Mouse (Mus musculus): ENCODE data around the gene Pcyox1. TPM values are rescaled to one million over a fixed set of nuclear protein-coding genes. Genes with fewer than 3 reads are reported as not detected.

Gene Pcyox1
- polyA plus RNA-seq, 1 experiment from 2014 or later, result 80.4 TPM

DNA sequence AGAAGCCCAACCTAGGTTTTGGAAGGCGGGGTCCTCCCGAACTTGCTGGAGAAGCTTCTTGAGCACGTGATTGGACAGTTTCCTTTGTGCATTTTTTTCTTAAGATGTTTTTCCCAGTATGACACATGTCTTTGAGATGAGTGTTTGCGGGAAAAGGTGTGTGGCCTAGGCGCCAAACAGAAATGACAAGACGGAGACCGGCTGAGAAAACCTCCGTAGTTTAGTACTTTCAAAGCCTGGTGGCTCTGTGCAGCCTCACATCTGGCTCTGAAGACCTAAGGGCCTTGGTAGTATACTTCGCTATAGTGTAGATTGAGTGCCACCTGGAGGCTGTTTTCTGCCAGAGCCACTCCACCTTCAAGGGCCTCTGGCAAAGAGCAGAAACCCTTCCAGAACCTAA, 4.0 kb upstream of the Pcyox1 start:
- TF ChIP-seq CTCF (IDR thresholded peaks at IDR 0.05; ENCODE audit: low read depth) (peak; percentile 85), EP300 (IDR thresholded peaks at IDR 0.05; ENCODE audit: low read depth) (no peak)
- H3K4me3 ChIP-seq (ENCODE audit: low read depth, low read length), result peak overlapping the region; percentile 17; the same call in 1 of the 2 replicates
- no peaks in the 10 kb centered on the region for H3K9me3 ChIP-seq (ENCODE audit: low read length)
- H3K27ac ChIP-seq (ENCODE audit: low read depth), result no peak overlapping the region
- peak overlapping the region; percentile 56 for H3K4me2 ChIP-seq (ENCODE audit: low read depth, low read length)
- WGBS (ENCODE audit: insufficient replicate concordance), result 4% methylated on average over 9 of the region's 9 CpGs
- H3K27me3 ChIP-seq (ENCODE audit: insufficient read depth, low read length), result no peaks in the 10 kb centered on the region
- DNase-seq (peak; percentile 76), ATAC-seq (0 out of 2 replicates have a peak, but pooled peaks have one; percentile 12)
- H3K9ac ChIP-seq (replicated peaks), result peak overlapping the region; percentile 18; the same call in 1 of the 2 replicates
- H3K4me1 ChIP-seq (ENCODE audit: insufficient read depth), result peaks cover 29% of the 10 kb centered on the region
- no peaks in the 10 kb centered on the region for H3K36me3 ChIP-seq (replicated peaks; ENCODE audit: insufficient read depth, low read length)

DNA sequence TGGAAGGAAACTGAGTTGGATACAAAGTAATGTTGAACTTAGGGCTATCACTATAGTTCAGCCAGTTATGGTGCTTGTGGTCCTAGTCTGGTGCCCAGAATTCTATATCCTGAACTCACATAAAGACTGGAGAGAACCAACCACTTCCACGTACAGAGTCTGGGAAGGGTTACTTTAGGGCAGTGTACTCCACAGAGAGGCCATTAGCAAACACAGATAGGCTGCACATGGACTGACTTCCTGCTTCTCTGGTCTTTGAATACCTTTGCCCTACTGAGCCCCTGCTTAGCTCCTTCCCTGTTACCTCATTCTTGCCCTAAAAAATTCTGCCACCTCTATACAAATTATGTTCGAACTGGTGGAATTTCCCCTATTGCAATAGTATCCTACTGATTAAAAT, 3.0 kb upstream of the Pcyox1 start:
- DNase-seq (no peak), ATAC-seq (no peak)
- Histone ChIP-seq H3K27me3 (ENCODE audit: insufficient read depth, low read length) (no peaks in the 10 kb centered on the region), H3K4me3 (ENCODE audit: low read depth, low read length) (no peak overlapping the region), H3K4me1 (ENCODE audit: insufficient read depth) (peaks cover 28% of the 10 kb centered on the region), H3K9ac (replicated peaks) (no peak overlapping the region), H3K27ac (ENCODE audit: low read depth) (peak overlapping the region; percentile 44), H3K36me3 (replicated peaks; ENCODE audit: insufficient read depth, low read length) (no peaks in the 10 kb centered on the region), H3K4me2 (ENCODE audit: low read depth, low read length) (no peak overlapping the region), H3K9me3 (ENCODE audit: low read length) (no peaks in the 10 kb centered on the region)
- TF ChIP-seq EP300 (IDR thresholded peaks at IDR 0.05; ENCODE audit: low read depth) (no peak), CTCF (IDR thresholded peaks at IDR 0.05; ENCODE audit: low read depth) (no peak)
- 52% methylated on average over 2 of the region's 2 CpGs for WGBS (ENCODE audit: insufficient replicate concordance)

DNA sequence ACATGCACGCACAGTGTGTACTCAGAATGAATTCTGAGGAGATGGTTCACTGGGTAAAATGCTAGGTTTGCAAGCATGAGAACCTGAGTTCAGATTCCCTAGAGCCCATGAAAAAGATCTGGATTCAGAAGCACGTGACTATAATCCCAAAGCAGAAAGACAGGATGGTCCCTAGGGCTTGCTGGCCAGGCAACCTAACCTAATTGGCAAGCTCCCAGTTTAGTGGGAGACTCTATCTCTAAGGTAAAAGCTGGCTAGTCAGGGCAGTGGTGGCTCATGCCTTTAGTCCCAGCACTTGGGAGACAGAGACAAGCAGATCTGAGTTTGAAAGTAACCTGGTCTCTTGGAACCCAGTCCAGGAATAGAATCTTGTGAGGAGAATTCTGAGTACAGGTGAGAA, 2.0 kb upstream of the Pcyox1 start:
- Histone ChIP-seq H3K27ac (ENCODE audit: low read depth) (no peak overlapping the region), H3K9me3 (ENCODE audit: low read length) (no peaks in the 10 kb centered on the region), H3K4me3 (ENCODE audit: low read depth, low read length) (no peak overlapping the region), H3K9ac (replicated peaks) (no peak overlapping the region), H3K4me1 (ENCODE audit: insufficient read depth) (peaks cover 28% of the 10 kb centered on the region), H3K27me3 (ENCODE audit: insufficient read depth, low read length) (no peaks in the 10 kb centered on the region), H3K36me3 (replicated peaks; ENCODE audit: insufficient read depth, low read length) (no peaks in the 10 kb centered on the region), H3K4me2 (ENCODE audit: low read depth, low read length) (no peak overlapping the region)
- no peak for TF ChIP-seq EP300 (IDR thresholded peaks at IDR 0.05; ENCODE audit: low read depth)
- no peak for TF ChIP-seq CTCF (IDR thresholded peaks at IDR 0.05; ENCODE audit: low read depth)
- DNase-seq, result no peak
- 80% methylated on average over 2 of the region's 2 CpGs for WGBS (ENCODE audit: insufficient replicate concordance)
- ATAC-seq, result no peak

DNA sequence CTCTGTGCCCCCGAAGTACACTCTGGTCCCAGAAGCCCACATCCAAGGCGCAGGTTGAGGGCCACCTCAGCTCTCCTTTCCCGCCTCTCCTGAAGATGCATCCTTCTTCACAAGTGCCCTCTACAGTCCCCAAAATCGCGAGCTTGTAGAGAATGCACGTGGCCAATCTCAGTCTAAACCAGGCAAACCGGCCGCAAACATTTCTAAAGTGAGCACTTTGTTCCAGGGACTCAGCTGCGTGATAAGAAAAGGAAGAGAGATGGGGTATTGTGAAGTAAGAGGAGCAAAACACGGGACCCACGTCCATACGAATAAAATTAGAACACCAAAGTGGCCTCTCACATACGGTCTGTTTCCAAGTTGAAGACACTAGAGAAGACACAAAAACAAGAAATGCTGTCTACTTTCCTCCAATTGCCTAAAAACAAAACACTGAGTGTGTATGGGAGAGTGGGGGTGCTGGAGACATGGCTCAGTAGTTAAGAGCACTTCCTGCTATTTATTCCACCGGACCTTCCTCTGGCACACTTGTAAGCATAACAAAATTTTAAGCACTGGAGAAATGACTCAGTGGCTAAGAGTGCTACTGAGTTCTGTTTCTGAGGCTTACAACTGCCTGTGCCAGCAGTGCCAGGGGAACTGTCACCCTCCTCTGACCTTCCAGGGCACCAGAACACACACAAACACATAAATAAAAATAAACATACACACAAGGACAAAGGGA, 465 bp upstream of the Pcyox1 start:
- 2% methylated on average over 14 of the region's 14 CpGs for WGBS (ENCODE audit: insufficient replicate concordance)
- ATAC-seq (peak; percentile 4; the same call in 1 of the 2 replicates), DNase-seq (no peak)
- peaks cover 28% of the 10 kb centered on the region for H3K4me1 ChIP-seq (ENCODE audit: insufficient read depth)
- H3K4me3 ChIP-seq (ENCODE audit: low read depth, low read length), result peak overlapping the region; percentile 98
- peak overlapping the region; percentile 87 for H3K4me2 ChIP-seq (ENCODE audit: low read depth, low read length)
- H3K9ac ChIP-seq (replicated peaks), result peak overlapping the region; percentile 92
- no peaks in the 10 kb centered on the region for H3K9me3 ChIP-seq (ENCODE audit: low read length)
- TF ChIP-seq CTCF (IDR thresholded peaks at IDR 0.05; ENCODE audit: low read depth) (no peak), EP300 (IDR thresholded peaks at IDR 0.05; ENCODE audit: low read depth) (no peak)
- peak overlapping the region; percentile 95 for H3K27ac ChIP-seq (ENCODE audit: low read depth)
- H3K36me3 ChIP-seq (replicated peaks; ENCODE audit: insufficient read depth, low read length), result no peaks in the 10 kb centered on the region
- no peaks in the 10 kb centered on the region for H3K27me3 ChIP-seq (ENCODE audit: insufficient read depth, low read length)

DNA sequence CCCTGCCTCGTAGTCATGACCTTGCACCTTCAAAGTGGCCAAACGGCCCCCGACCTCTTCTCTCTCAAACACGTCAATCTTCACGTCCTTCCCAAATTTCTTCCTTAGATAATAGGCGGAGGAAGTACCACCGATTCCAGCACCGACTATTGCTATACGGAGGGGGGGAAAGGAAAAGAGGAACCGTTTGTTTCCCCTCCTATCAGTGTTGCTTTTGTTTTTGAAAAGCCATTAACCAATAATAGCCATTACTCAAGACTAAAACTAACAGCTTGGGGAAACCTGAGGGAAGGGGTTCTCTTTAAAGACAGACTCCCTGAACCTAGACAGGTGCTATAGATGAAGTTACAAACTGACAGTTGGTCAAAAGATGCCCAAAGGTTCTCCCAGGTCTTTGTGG, 985 bp downstream of the Pcyox1 start:
- Histone ChIP-seq H3K27ac (ENCODE audit: low read depth) (peak overlapping the region; percentile 95), H3K36me3 (replicated peaks; ENCODE audit: insufficient read depth, low read length) (peaks cover 14% of the 10 kb centered on the region), H3K4me3 (ENCODE audit: low read depth, low read length) (peak overlapping the region; percentile 98), H3K9me3 (ENCODE audit: low read length) (no peaks in the 10 kb centered on the region), H3K4me1 (ENCODE audit: insufficient read depth) (peaks cover 28% of the 10 kb centered on the region), H3K4me2 (ENCODE audit: low read depth, low read length) (peak overlapping the region; percentile 87), H3K9ac (replicated peaks) (peak overlapping the region; percentile 92), H3K27me3 (ENCODE audit: insufficient read depth, low read length) (no peaks in the 10 kb centered on the region)
- no peak for TF ChIP-seq EP300 (IDR thresholded peaks at IDR 0.05; ENCODE audit: low read depth)
- no peak for TF ChIP-seq CTCF (IDR thresholded peaks at IDR 0.05; ENCODE audit: low read depth)
- ATAC-seq (no peak), DNase-seq (no peak)
- WGBS (ENCODE audit: insufficient replicate concordance), result 8% methylated on average over 10 of the region's 10 CpGs

DNA sequence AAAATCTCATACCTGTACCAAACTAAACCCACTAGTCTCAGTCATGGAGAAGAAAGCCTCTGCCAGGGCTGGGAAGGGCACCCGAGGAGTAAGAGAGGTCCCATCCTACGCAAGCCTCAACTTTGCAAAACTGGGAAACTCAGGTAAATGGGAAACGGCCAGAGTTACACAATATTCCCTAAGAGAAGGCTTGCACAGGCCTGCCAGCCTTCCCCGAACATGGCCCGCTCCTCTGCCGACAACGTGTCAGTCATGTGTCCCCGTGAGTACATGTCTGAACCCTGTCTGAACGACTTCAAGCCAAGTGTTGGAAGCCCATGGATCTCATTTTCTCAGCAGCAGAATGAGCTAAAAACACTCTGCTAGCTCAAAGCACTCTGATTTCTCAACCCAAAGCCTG, 1.9 kb downstream of the Pcyox1 start:
- Histone ChIP-seq H3K9ac (replicated peaks) (peak overlapping the region; percentile 24; the same call in 1 of the 2 replicates), H3K9me3 (ENCODE audit: low read length) (no peaks in the 10 kb centered on the region), H3K27ac (ENCODE audit: low read depth) (peak overlapping the region; percentile 95), H3K4me3 (ENCODE audit: low read depth, low read length) (peak overlapping the region; percentile 98; the same call in 1 of the 2 replicates), H3K27me3 (ENCODE audit: insufficient read depth, low read length) (no peaks in the 10 kb centered on the region), H3K36me3 (replicated peaks; ENCODE audit: insufficient read depth, low read length) (peaks cover 23% of the 10 kb centered on the region), H3K4me1 (ENCODE audit: insufficient read depth) (peaks cover 24% of the 10 kb centered on the region), H3K4me2 (ENCODE audit: low read depth, low read length) (peak overlapping the region; percentile 87)
- ATAC-seq, result no peak
- 57% methylated on average over 9 of the region's 9 CpGs for WGBS (ENCODE audit: insufficient replicate concordance)
- no peak for DNase-seq
- TF ChIP-seq EP300 (IDR thresholded peaks at IDR 0.05; ENCODE audit: low read depth) (no peak), CTCF (IDR thresholded peaks at IDR 0.05; ENCODE audit: low read depth) (no peak)

Measured in liver, postnatal 0 days (tissue).